Mouse (Mus musculus): ENCODE results near the gene Nek3. TPM values are rescaled to one million over a fixed set of nuclear protein-coding genes. Genes with fewer than 3 reads are reported as not detected.
"Not testable (repeated sequence)": the region's sequence is repeated elsewhere in the genome, so short reads cannot be mapped to it uniquely, and the experiment has no call there.

Nek3 gene
- total RNA-seq, 2 experiments from 2014 or later = 2.3 to 3.2 TPM

DNA sequence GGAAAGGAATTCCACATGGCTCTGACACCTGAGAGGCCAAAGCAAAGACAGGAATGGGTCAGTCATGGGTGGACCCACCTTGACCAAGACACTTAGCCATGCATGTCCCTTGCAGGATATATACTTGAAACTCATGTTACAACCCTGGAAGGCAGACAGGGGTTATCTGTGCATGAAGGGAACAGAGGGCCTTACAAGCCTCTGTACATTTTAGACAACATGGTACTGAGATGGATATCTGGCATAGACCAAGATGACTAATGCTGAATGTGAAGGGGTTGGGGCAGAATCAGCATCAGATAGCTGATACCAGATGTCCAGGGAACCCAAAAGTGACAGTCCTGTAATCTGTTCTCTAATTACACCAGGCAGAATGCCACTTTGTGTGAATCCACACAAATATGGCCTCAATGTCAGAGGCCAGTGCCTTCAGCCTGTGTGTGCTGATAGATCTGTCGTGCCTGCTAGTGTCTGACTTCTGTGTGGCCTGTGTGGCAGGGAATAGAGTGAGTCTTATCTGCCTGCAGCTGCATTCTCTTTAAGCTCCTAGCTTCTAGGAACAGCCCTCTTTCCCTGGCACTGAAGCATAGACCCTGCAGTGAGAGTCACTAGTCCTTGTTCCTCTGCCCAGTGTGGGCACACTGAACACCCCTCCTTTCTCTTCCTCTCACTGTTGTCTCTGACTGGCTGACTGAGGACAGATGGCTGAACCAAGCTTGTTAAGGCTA, 22.3 kb downstream of the Nek3 start:
- no peak for DNase-seq

DNA sequence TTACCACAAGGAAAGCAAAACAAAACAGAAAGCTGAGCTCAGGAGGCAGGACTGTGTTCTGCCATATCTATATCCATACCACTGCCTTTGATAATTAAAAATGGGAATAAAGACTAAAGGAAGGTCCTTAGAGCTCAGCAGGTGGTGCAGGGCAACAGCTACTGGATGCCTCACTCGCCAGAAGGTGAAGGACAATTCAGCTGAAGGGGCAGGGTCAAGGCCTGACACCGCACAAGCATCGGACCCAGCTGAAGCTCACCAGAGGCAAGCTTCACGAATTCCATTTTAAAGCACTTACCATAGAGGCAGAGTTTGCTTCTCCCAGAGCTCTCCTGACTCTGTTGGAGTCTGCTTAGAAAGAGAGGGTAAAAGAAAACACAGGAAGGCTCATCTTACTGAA, 23.6 kb downstream of the Nek3 start:
- DNase-seq = no peak

DNA sequence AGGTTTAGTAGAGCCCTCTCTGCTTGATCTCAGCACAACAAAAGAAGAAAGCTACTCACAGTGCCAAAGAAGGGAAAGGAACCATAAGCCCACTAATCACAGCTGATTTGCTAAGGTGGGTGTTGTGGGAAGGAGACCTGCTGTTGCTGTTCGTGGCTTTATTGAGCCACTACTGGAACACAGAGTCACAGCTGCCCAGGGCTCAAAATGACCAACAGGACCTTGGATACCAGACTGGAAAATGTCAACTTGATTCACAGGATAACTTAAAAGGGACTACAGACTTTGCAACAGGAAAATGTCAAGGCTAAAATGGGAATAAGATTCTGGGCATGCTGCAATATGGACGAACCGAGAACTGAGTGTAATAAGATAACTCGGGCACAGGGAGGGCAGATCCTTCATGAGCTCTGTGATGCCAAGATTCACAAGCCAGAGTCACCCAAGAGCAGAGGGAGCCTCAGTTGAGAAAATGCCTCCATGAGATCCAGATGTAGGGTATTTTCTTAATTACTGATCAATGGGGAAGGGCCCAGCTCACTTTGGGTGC, 24.3 kb downstream of the Nek3 start:
- no peak for DNase-seq

DNA sequence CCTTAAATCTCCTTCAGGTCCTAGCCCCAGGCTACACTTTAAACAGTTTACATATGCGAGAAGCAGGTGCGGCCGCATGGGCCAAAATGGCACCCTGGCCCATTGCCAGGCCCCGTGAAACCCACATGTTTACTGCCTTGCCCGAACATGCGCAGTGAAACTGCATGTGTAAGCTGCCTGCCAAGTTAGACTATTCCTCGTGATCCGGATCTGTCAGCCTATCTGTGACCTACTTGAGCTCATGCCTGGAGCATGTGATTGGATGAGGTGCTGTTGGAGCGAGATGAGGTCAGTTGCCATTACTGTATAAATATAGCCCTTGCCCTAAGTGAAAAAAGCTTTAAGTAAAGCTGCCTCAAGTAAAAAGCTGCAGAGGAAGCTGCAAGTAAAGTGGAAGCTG, 29.8 kb downstream of the Nek3 start:
- DNase-seq = not testable (repeated sequence)

DNA sequence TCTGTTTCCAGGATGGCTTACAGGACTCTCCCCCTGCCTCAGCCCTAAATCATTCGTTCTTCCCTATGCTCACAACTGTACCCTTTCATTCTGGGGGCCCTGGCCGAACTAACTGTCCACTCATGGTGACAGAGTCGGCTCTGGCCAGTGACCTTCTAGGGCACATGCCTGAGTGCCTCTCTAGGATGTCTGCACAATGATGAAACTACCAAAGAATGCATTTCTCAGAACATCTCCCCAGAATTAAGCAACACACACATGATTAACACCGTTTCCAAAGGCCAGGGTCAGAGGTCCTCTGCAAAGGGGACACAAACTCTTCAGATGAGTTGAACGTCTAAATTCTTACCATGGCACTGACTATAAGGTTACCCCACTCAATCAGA, 31.5 kb downstream of the Nek3 start:
- no peak for DNase-seq

DNA sequence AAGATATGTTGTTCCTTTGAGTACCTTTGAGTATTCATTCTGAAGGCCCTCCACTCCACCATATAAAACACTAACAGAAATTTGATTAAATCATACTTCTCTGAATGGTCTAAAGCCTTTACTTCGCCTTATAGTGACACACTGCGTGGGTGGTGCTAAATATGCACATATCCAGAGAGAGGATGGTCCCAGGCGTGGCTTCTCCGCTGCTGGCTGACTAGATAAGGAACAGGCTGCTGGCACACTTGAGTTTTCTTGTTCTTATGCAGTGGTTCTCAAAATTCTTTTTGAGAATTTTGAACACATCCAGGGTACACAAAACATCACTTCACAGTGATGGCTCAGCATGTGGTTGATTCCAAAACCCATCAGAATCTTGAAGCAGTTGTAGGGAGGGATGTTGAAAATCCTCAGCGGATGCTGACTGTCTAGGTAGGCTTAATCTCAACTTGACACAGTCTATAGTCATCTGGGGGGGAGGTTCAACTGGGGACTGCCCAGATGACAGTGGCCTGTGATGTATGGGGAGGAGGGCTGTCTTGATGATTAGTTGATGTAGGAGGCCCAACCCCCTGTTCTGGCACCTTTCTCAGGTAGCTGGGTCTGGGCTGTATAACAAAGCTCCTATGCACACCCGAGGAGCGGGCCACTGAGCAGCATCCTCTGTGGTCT, 32.0 kb downstream of the Nek3 start:
- no peak for DNase-seq

DNA sequence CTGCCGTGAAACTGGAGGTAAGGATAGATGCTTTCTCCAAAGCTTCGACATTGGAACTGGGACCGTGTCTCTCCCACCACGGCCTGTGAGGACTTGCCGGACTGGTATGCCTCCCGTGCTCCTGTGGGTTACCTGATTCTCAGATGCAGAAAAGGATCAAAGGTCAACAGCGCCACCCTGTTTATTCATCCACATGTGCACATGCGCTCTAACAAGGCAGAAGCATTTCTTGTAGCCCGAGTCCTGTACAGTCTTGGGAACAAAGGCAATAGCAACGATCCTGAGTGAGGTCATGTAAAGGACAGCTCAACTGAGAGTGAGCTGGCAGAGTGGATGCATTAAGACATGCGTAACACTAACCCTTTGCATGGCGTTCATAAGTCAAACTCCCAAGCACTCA, 34.2 kb downstream of the Nek3 start:
- DNase-seq = no peak

DNA sequence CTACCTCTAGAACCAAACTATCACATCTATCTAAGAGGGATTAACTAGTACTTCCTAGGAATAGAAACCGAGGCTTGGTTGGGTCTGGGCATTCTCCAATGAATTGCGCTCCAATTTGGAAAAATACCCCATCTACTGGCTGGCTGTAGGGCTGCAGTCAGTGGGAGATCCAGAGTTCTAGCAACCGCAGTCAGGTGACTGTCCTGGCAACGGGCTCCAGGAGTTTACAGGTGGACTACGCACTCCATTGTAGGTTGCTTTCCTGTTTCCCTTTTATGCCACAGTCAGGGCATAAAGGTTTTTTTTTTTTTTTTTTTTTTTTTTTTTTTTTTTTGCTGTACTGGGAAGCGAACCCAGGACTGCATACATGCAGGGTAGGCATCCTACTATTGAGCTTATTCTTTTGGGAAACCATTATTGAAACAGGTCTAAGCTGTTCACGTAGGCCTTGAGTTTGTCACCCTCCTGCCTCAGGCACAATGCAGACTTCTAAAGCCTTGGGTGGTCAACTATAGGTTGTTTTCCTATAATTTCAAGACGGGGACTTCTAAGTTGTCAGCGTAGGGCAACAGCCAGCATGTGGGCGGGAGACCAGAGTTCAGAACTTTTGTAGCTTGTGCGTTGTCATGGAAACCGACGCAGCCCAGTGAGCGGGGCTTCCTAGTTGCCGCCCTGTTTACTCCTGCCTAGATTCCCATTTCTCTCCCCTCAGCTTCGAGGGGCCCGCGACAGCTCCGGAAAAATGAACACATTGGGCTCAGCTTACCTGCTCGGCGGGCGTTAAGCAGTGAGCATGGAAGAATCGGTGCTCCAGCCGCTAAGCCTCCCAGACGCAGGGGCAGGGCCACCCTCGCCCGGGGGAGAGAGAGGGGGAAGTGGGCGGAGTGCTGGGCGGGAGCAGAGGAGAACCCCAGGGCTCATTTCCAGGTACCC, 41.7 kb downstream of the Nek3 start, which contains the start of gene Nek5:
Gene Nek5, minus strand, starts transcription at position 834 of the 933 bp plus-strand sequence.
- peak; percentile 3 to 9 for DNase-seq

DNA sequence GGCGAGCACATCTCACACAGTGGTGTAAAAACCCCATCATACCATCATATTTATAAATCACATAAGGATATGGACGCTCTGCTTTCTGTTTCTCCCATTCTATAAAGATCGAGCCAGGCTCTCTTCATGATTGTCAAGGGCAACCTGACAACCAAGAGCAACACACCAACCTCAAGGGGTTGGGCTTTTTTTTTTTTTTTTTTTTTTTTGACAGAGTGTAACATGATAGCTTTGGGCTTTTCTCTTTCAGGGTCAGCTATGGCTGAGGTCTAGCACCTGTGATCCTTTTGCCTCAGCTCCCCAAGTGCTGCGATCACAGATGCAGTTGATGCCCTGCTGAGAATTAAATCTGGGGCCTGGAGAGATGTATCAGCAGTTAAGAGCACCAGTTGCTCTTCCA, 59.2 kb downstream of the Nek3 start:
- DNase-seq = no peak

DNA sequence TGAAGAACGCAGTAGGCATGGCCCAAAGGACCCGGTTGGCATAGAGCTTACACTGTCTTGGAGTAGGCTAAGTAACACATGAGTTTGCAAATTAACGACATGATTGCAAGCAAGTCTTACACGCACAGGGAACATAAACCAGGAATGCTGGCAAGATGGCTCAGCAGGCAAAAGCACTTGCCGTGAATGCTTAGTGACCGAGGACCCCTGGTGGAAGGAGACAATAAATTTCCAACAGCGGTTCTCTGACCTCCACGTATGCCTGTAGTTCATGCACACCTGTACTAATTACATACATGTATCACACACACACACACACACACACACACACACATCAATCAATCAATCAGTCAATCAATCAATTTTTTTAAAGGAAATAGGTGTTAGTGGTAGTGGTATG, 74.7 kb downstream of the Nek3 start:
- no peak for DNase-seq

DNA sequence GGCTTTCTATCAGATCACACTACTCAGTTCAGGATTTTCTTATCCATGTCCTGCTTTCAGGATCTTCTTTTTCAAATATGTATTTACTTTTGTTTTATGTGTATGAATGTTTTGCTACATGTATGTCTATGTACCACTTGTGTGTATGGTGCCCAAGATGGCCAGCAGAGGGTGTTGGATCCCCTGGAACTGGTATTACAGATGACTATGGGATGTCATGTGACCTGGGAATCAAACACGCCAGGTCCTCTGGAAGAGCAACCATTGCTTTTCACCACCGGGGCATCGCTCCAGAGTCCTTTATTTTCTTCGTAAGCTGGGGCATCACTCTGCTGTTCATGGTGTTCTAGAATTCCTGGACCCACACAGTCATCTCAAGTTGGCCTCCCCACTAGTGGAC, 77.0 kb downstream of the Nek3 start:
- no peak for DNase-seq

DNA sequence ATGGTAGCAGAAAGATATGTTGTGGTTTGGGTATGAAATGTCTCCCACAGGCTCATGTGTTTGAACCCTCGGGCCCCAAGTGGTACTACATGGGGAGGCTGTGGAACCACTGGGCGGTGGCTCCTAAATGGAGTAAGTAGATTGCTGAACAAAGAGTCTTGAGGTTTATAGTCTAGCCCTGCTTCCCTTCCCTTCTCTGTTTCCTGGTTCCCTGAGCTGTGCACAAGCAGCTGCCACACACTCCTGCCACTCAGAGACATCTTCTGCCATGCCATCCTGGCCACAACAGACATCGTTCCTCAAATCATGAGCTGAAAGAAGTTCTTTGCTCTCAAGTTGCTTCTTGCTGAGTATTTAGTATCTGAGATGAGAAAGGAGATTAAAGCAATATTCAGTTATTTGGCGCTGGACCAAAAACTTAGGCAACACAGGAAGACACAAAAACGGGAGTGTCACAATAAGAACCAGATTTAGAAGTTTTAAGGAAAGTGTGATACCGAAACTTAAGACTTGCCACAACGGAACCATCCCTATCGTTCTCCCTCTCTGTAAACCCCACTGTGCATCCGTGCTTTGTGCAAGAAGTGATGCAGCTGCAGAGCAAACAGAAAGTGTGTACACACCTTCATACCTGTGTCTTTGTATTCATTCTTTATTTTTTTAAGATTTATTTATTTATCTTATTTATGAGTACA, 86.8 kb downstream of the Nek3 start:
- DNase-seq = no peak

Other genes starting within 250 kb of the Nek3 start
- not detected for gene Defb15, start 233.7 kb downstream of the Nek3 start, total RNA-seq (2021)
- gene Defb35, start 228.1 kb downstream of the Nek3 start, total RNA-seq (2021) = not detected
- gene Defb13, start 219.7 kb downstream of the Nek3 start, total RNA-seq (2021) = not detected
- gene Fam90a1a, start 207.7 kb downstream of the Nek3 start, total RNA-seq (2021) = not detected
- gene Ccdc70, start 196.7 kb downstream of the Nek3 start, total RNA-seq (2021) = not detected
- gene Atp7b, start 106.1 kb downstream of the Nek3 start, total RNA-seq (2021) = 1 to 10 TPM; 1.9 to 2.1 TPM
- gene Alg11, start 105.7 kb downstream of the Nek3 start, total RNA-seq (2021) = 10 to 100 TPM; 37.6 to 42.8 TPM
- under 1 TPM; 0.22 to 0.28 TPM for gene Nek5, start 41.4 kb downstream of the Nek3 start, total RNA-seq (2021)
- 1 to 10 TPM in 1 of 2 experiments, under 1 TPM in 1; 0.71 to 1.7 TPM for gene Ckap2, start 19.4 kb upstream of the Nek3 start, total RNA-seq (2021)
- 10 to 100 TPM; 26.5 to 30.9 TPM for gene Vps36, start 26.4 kb upstream of the Nek3 start, total RNA-seq (2021)
- gene Thsd1, start 60.9 kb upstream of the Nek3 start, total RNA-seq (2021) = 1 to 10 TPM; 3.3 to 3.4 TPM
- gene Tpte, start 117.0 kb upstream of the Nek3 start, total RNA-seq (2021) = not detected
- gene Slc25a15, start 232.2 kb upstream of the Nek3 start, total RNA-seq (2021) = 10 to 100 TPM; 11.6 to 12.8 TPM
- 10 to 100 TPM; 23.9 to 26.6 TPM for gene Mrps31, start 244.9 kb upstream of the Nek3 start, total RNA-seq (2021)